14 mouse cellular contexts compared by ENCODE assay signal in genomic region chr13:100063936-100064335, GRCm38 (mm10).
"Had no signal": no experiment of that assay in that cellular context is flagged by ENCODE, and none has a peak within 500 bp of the region (broad histone marks: within the 10 kb centered on the region; RNA-seq: fewer than 3 reads in every experiment).

No protein-coding gene starts in this region.

- H3K27me3 ChIP-seq: limb, embryonic 13.5 days; megakaryocyte, embryonic 14.5 days; midbrain, embryonic 15.5 days; neural tube, embryonic 12.5 days had no signal

- DNase-seq: kidney, adult 8-10 months; kidney, postnatal 25 days; layer of hippocampus, postnatal 36 days; left cerebral cortex, postnatal 4 days; thymus, adult 18-20 months; thymus, postnatal 14 days had no signal

- H3K4me3 ChIP-seq: limb, embryonic 13.5 days; megakaryocyte, embryonic 14.5 days; midbrain, embryonic 15.5 days; neural tube, embryonic 12.5 days had no signal

- H3K4me1 ChIP-seq: limb, embryonic 13.5 days; megakaryocyte, embryonic 14.5 days; midbrain, embryonic 15.5 days; neural tube, embryonic 12.5 days had no signal

- ATAC-seq: intestine, postnatal 0 days; midbrain, embryonic 15.5 days had no signal

- H3K9me3 ChIP-seq: limb, embryonic 13.5 days; megakaryocyte, embryonic 14.5 days; midbrain, embryonic 15.5 days; neural tube, embryonic 12.5 days had no signal

- H3K4me2 ChIP-seq: limb, embryonic 13.5 days; midbrain, embryonic 11.5 days; midbrain, embryonic 15.5 days; neural tube, embryonic 12.5 days had no signal

- H3K9ac ChIP-seq: limb, embryonic 13.5 days; liver, embryonic 14.5 days; midbrain, embryonic 15.5 days; neural tube, embryonic 12.5 days had no signal

- H3K27ac ChIP-seq: limb, embryonic 13.5 days; liver, embryonic 14.5 days; macrophage; midbrain, embryonic 15.5 days; neural tube, embryonic 12.5 days had no signal
